Mouse (Mus musculus) lung, postnatal 0 days (tissue): ENCODE data around the gene Olfr1243.

ENCODE experiments used
- CTCF ChIP-seq: IDR thresholded peaks from 2 replicates; pipeline ENCODE4 v1.5.1; 2016; ENCODE audit warnings: antibody characterized with exemption, mild to moderate bottlenecking
- EP300 ChIP-seq: IDR thresholded peaks from 2 replicates; pipeline ENCODE4 v1.6.1; 2016; ENCODE audit warnings: antibody characterized with exemption, mild to moderate bottlenecking, control low read depth

- no peak for TF ChIP-seq EP300
- no peak for TF ChIP-seq CTCF
Observed at GRCm38 (mm10) chr2:89544516-89544915, 13.2 kb upstream of the Olfr1243 start.
